Mouse (Mus musculus): ENCODE measurements around the gene Krt17. TPM values are rescaled to one million over a fixed set of nuclear protein-coding genes. Genes with fewer than 3 reads are reported as not detected.

The Krt17 gene
- polyA plus RNA-seq, 1 experiment from 2014 or later, result 1.8 TPM

- Histone ChIP-seq H3K4me3 (ENCODE audit: low read depth, low read length) (no peak overlapping the region), H3K27ac (replicated peaks; ENCODE audit: low read depth, low read length) (no peak overlapping the region), H3K27me3 (ENCODE audit: control insufficient read depth, insufficient read depth, low read length) (no peaks in the 10 kb centered on the region), H3K4me2 (ENCODE audit: low read depth, low read length) (no peak overlapping the region), H3K36me3 (replicated peaks; ENCODE audit: control insufficient read depth, insufficient read depth, low read depth, low read length) (no peaks in the 10 kb centered on the region), H3K9ac (replicated peaks; ENCODE audit: low read length) (no peak overlapping the region), H3K9me3 (replicated peaks; ENCODE audit: control insufficient read depth, low read length) (no peaks in the 10 kb centered on the region), H3K4me1 (ENCODE audit: control insufficient read depth, insufficient read depth, low read length) (no peaks in the 10 kb centered on the region)
- DNase-seq (ENCODE audit: low spot score) (no peak), ATAC-seq (replicated peaks; ENCODE audit: insufficient number of reproducible peaks, low FRiP score, low TSS enrichment, low read depth) (no peak)
- 74% methylated on average over 15 of the region's 15 CpGs for WGBS
These were observed 17.1 kb upstream of the Krt17 start for GRCm38 (mm10) chr11:100277726-100278480.

DNA sequence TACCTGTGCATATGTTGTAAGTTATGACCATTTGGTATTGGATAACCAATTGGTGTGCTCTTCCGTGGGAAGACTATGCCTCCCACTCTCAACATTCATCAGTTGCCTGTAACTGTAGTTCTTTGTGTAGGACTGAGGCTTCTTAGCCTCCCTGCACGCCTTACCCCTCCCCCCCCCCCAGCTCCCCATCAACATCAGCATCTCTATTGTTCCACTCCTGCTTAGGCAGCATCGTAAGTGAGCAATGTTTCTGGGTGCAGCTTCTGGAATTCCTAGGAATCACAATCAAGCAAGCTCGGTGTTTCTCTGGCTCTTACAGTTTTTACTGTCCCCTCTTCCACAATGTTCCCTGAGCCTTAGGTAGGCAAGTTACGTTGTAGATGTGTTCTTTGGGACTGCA lies 14.6 kb upstream of the Krt17 start:
- ATAC-seq (replicated peaks; ENCODE audit: insufficient number of reproducible peaks, low FRiP score, low TSS enrichment, low read depth), result no peak
- Histone ChIP-seq H3K9ac (replicated peaks; ENCODE audit: low read length) (no peak overlapping the region), H3K36me3 (replicated peaks; ENCODE audit: control insufficient read depth, insufficient read depth, low read depth, low read length) (no peaks in the 10 kb centered on the region), H3K4me1 (ENCODE audit: control insufficient read depth, insufficient read depth, low read length) (no peaks in the 10 kb centered on the region), H3K9me3 (replicated peaks; ENCODE audit: control insufficient read depth, low read length) (no peaks in the 10 kb centered on the region), H3K27ac (replicated peaks; ENCODE audit: low read depth, low read length) (no peak overlapping the region), H3K4me2 (ENCODE audit: low read depth, low read length) (no peak overlapping the region), H3K4me3 (ENCODE audit: low read depth, low read length) (no peak overlapping the region), H3K27me3 (ENCODE audit: control insufficient read depth, insufficient read depth, low read length) (no peaks in the 10 kb centered on the region)
- no peak for DNase-seq (ENCODE audit: low spot score)
- WGBS, result 48% methylated on average over 5 of the region's 5 CpGs

DNA sequence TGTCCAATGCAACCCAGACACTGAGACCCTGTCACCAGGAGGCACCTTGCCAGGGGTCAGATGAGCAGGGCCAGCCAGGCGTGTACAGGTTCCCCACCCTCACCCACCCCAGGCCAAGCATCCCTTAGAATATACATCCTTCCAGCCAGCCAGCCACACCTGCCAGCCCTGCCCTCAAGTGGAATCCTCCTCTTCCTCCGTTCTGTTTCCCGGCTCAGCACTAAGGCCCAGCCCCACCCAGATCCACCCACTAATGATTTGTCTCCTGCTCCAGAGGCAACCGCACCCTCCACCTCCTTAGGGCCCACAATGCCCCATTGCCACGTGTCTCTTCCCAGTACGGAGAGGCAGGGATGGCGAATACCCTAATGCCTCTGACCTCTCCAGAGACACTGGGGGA lies 13.9 kb upstream of the Krt17 start:
- Histone ChIP-seq H3K4me1 (ENCODE audit: control insufficient read depth, insufficient read depth, low read length) (no peaks in the 10 kb centered on the region), H3K4me2 (ENCODE audit: low read depth, low read length) (no peak overlapping the region), H3K27me3 (ENCODE audit: control insufficient read depth, insufficient read depth, low read length) (no peaks in the 10 kb centered on the region), H3K27ac (replicated peaks; ENCODE audit: low read depth, low read length) (no peak overlapping the region), H3K9me3 (replicated peaks; ENCODE audit: control insufficient read depth, low read length) (no peaks in the 10 kb centered on the region), H3K36me3 (replicated peaks; ENCODE audit: control insufficient read depth, insufficient read depth, low read depth, low read length) (no peaks in the 10 kb centered on the region), H3K4me3 (ENCODE audit: low read depth, low read length) (no peak overlapping the region), H3K9ac (replicated peaks; ENCODE audit: low read length) (no peak overlapping the region)
- DNase-seq (ENCODE audit: low spot score) (no peak), ATAC-seq (replicated peaks; ENCODE audit: insufficient number of reproducible peaks, low FRiP score, low TSS enrichment, low read depth) (no peak)
- 76% methylated on average over 7 of the region's 7 CpGs for WGBS

GRCm38 (mm10) chr11:100271878-100272277 lies 11.0 kb upstream of the Krt17 start:
- Histone ChIP-seq H3K4me3 (ENCODE audit: low read depth, low read length) (no peak overlapping the region), H3K9ac (replicated peaks; ENCODE audit: low read length) (no peak overlapping the region), H3K4me2 (ENCODE audit: low read depth, low read length) (no peak overlapping the region), H3K9me3 (replicated peaks; ENCODE audit: control insufficient read depth, low read length) (no peaks in the 10 kb centered on the region), H3K27me3 (ENCODE audit: control insufficient read depth, insufficient read depth, low read length) (no peaks in the 10 kb centered on the region), H3K36me3 (replicated peaks; ENCODE audit: control insufficient read depth, insufficient read depth, low read depth, low read length) (no peaks in the 10 kb centered on the region), H3K4me1 (ENCODE audit: control insufficient read depth, insufficient read depth, low read length) (no peaks in the 10 kb centered on the region), H3K27ac (replicated peaks; ENCODE audit: low read depth, low read length) (no peak overlapping the region)
- ATAC-seq (replicated peaks; ENCODE audit: insufficient number of reproducible peaks, low FRiP score, low TSS enrichment, low read depth) (no peak), DNase-seq (ENCODE audit: low spot score) (no peak)
- 92% methylated on average over 1 of the region's 1 CpGs for WGBS

GRCm38 (mm10) chr11:100269821-100270332 lies 9.0 kb upstream of the Krt17 start, which contains the start of gene Krt42:
Gene Krt42, minus strand, starts transcription at chr11:100269871.
- 71% methylated on average over 7 of the region's 7 CpGs for WGBS
- no peak within 1 kb of the TSS for H3K9ac ChIP-seq (replicated peaks; ENCODE audit: low read length)
- no peaks in the 10 kb centered on the region for H3K9me3 ChIP-seq (replicated peaks; ENCODE audit: control insufficient read depth, low read length)
- no peak within 1 kb of the TSS for H3K4me2 ChIP-seq (ENCODE audit: low read depth, low read length)
- no peak within 1 kb of the TSS for H3K4me3 ChIP-seq (ENCODE audit: low read depth, low read length)
- no peaks in the 10 kb centered on the region for H3K4me1 ChIP-seq (ENCODE audit: control insufficient read depth, insufficient read depth, low read length)
- H3K27me3 ChIP-seq (ENCODE audit: control insufficient read depth, insufficient read depth, low read length), result no peaks in the 10 kb centered on the region
- DNase-seq (ENCODE audit: low spot score) (no peak), ATAC-seq (replicated peaks; ENCODE audit: insufficient number of reproducible peaks, low FRiP score, low TSS enrichment, low read depth) (no peak)
- H3K36me3 ChIP-seq (replicated peaks; ENCODE audit: control insufficient read depth, insufficient read depth, low read depth, low read length), result no peaks in the 10 kb centered on the region
- no peak within 1 kb of the TSS for H3K27ac ChIP-seq (replicated peaks; ENCODE audit: low read depth, low read length)

GRCm38 (mm10) chr11:100262058-100262980 lies 1.5 kb upstream of the Krt17 start:
- H3K4me1 ChIP-seq (ENCODE audit: control insufficient read depth, insufficient read depth, low read length), result no peaks in the 10 kb centered on the region; the same call in 1 of the 2 replicates
- no peaks in the 10 kb centered on the region for H3K27me3 ChIP-seq (ENCODE audit: control insufficient read depth, insufficient read depth, low read length)
- no peaks in the 10 kb centered on the region for H3K36me3 ChIP-seq (replicated peaks; ENCODE audit: control insufficient read depth, insufficient read depth, low read depth, low read length)
- no peak overlapping the region for H3K27ac ChIP-seq (replicated peaks; ENCODE audit: low read depth, low read length)
- no peak overlapping the region for H3K4me2 ChIP-seq (ENCODE audit: low read depth, low read length)
- DNase-seq (ENCODE audit: low spot score) (peak; percentile 37), ATAC-seq (replicated peaks; ENCODE audit: insufficient number of reproducible peaks, low FRiP score, low TSS enrichment, low read depth) (no peak)
- no peak overlapping the region for H3K9ac ChIP-seq (replicated peaks; ENCODE audit: low read length)
- no peaks in the 10 kb centered on the region for H3K9me3 ChIP-seq (replicated peaks; ENCODE audit: control insufficient read depth, low read length)
- WGBS, result 20% methylated on average over 13 of the region's 13 CpGs
- no peak overlapping the region for H3K4me3 ChIP-seq (ENCODE audit: low read depth, low read length)

DNA sequence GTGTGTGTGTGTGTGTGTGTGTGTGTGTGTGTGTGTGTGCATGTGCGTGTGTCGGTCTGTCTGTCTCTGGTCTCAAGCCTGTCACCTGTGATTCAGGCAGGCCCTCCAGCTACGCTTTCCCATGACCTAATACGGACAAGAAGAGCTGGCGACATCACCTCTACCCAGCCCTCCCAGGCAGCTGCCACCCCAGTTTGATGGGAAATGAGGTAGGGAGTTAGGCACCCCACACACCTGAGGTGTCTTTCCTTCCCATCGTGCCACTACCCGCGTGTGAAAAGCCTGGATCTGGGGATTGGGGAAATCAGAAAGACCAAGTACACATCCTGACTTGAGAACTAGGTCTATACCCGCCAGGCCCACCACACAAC lies 391 bp upstream of the Krt17 start:
- H3K4me2 ChIP-seq (ENCODE audit: low read depth, low read length), result no peak overlapping the region
- DNase-seq (ENCODE audit: low spot score), result no peak
- whole genome bisulfite sequencing, result 85% methylated on average over 8 of the region's 9 CpGs

DNA sequence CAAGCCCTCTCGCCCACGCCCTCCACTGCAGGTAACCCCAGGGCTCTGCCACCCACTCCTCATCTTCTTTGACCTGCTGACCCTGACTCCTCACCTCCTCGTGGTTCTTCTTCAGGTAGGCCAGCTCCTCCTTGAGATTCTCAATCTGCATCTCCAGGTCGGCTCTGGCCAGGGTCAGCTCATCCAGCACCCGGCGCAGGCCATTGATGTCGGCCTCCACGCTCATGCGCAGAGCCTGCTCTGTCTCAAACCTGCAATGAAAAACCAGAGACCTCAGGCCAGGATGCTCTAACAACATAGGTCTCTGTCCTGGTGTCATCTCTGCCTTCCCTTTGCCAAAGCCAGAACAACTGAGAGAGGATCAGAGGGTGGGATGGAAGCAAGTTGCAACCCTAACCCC lies 1.8 kb downstream of the Krt17 start:
- H3K4me3 ChIP-seq (ENCODE audit: low read depth, low read length), result no peak overlapping the region
- no peak overlapping the region for H3K27ac ChIP-seq (replicated peaks; ENCODE audit: low read depth, low read length)
- H3K9ac ChIP-seq (replicated peaks; ENCODE audit: low read length), result no peak overlapping the region
- DNase-seq (ENCODE audit: low spot score), result no peak
- H3K27me3 ChIP-seq (ENCODE audit: control insufficient read depth, insufficient read depth, low read length), result no peaks in the 10 kb centered on the region
- 90% methylated on average over 9 of the region's 9 CpGs for WGBS
- ATAC-seq (replicated peaks; ENCODE audit: insufficient number of reproducible peaks, low FRiP score, low TSS enrichment, low read depth), result no peak
- no peaks in the 10 kb centered on the region; the same call in 1 of the 2 replicates for H3K4me1 ChIP-seq (ENCODE audit: control insufficient read depth, insufficient read depth, low read length)
- H3K9me3 ChIP-seq (replicated peaks; ENCODE audit: control insufficient read depth, low read length), result no peaks in the 10 kb centered on the region
- H3K4me2 ChIP-seq (ENCODE audit: low read depth, low read length), result no peak overlapping the region
- no peaks in the 10 kb centered on the region for H3K36me3 ChIP-seq (replicated peaks; ENCODE audit: control insufficient read depth, insufficient read depth, low read depth, low read length)

More for the DNA sequence above, 391 bp upstream of the Krt17 start:
- no peak for ATAC-seq (replicated peaks; ENCODE audit: insufficient number of reproducible peaks, low FRiP score, low TSS enrichment, low read depth)
- Histone ChIP-seq H3K9ac (replicated peaks; ENCODE audit: low read length) (no peak overlapping the region), H3K4me1 (ENCODE audit: control insufficient read depth, insufficient read depth, low read length) (no peaks in the 10 kb centered on the region; the same call in 1 of the 2 replicates), H3K27ac (replicated peaks; ENCODE audit: low read depth, low read length) (no peak overlapping the region), H3K4me3 (ENCODE audit: low read depth, low read length) (no peak overlapping the region), H3K9me3 (replicated peaks; ENCODE audit: control insufficient read depth, low read length) (no peaks in the 10 kb centered on the region), H3K27me3 (ENCODE audit: control insufficient read depth, insufficient read depth, low read length) (no peaks in the 10 kb centered on the region), H3K36me3 (replicated peaks; ENCODE audit: control insufficient read depth, insufficient read depth, low read depth, low read length) (no peaks in the 10 kb centered on the region)

All from embryonic facial prominence, embryonic 11.5 days (tissue).